Mouse (Mus musculus) layer of hippocampus, adult 6 months (tissue): ENCODE results near the gene Tmem88. TPM values are rescaled to one million over a fixed set of nuclear protein-coding genes. Genes with fewer than 3 reads are reported as not detected.

Experiments used
- long read RNA-seq, 2 experiments: library from polyadenylated mRNA; unstranded; transcript quantifications; one replicate each; pipeline ENCODE4 v2.0.0; 2019 to 2020
- polyA plus RNA-seq: library from polyadenylated mRNA; unstranded; fragments of <200 nt; fragmentation: Nextera tagmentation; gene quantifications from 2 replicates; pipeline ENCODE4 v1.2.3, GENCODE M21; 2021

Tmem88 gene
- 1.9 and 2.4 TPM in 2 replicates for polyA plus RNA-seq
- long read RNA-seq, experiment 1, partial matches to known transcripts, result 0 of 1 reads
- long read RNA-seq, experiment 1, other reads (novel, unspliced or antisense), result 0 of 1 reads
- long read RNA-seq, experiment 2, partial matches to known transcripts, result 0 of 3 reads
- long read RNA-seq, experiment 2, other reads (novel, unspliced or antisense), result 1 of 3 reads

GRCm38 (mm10) chr11:69398059-69398458 is at the start of gene Tmem88:
Tmem88 (minus strand) TSS chr11:69398234.

GRCm38 (mm10) chr11:69413221-69414181 is 15.5 kb upstream of the Tmem88 start, which contains the start of gene Kdm6b:
Kdm6b (minus strand) TSS chr11:69413675.

GRCm38 (mm10) chr11:69395235-69395633 is 2.8 kb downstream of the Tmem88 start, which contains the start of the genes Naa38 and Cyb5d1:
Naa38 (plus strand) TSS chr11:69395487.
Cyb5d1 (minus strand) TSS chr11:69395631.

GRCm38 (mm10) chr11:69369215-69369989 is 28.6 kb downstream of the Tmem88 start, which contains the start of gene Chd3:
Chd3 (minus strand) TSS chr11:69369406.

Other genes with a start within 250 kb of the Tmem88 start
- gene Alox12b, start 241.2 kb downstream of the Tmem88 start, polyA plus RNA-seq, result 2.7 and 2.8 TPM in 2 replicates
- 3.5 and 5.1 TPM in 2 replicates for gene Alox8, start 200.4 kb downstream of the Tmem88 start, polyA plus RNA-seq
- 0.44 and 0.55 TPM in 2 replicates for gene Gucy2e, start 161.2 kb downstream of the Tmem88 start, polyA plus RNA-seq
- gene Cntrob, start 74.5 kb downstream of the Tmem88 start, polyA plus RNA-seq, result 1.3 and 1.8 TPM in 2 replicates
- 134 and 135 TPM in 2 replicates for gene Trappc1, start 74.3 kb downstream of the Tmem88 start, polyA plus RNA-seq
- 5.3 and 6.1 TPM in 2 replicates for gene Kcnab3, start 72.0 kb downstream of the Tmem88 start, polyA plus RNA-seq
- gene Rnf227, start 57.8 kb downstream of the Tmem88 start, polyA plus RNA-seq, result 256 and 260 TPM in 2 replicates
- gene Chd3, start 28.8 kb downstream of the Tmem88 start, polyA plus RNA-seq, result 49.8 and 51.0 TPM in 2 replicates
- 601 and 628 TPM in 2 replicates for gene Naa38, start 2.7 kb downstream of the Tmem88 start, polyA plus RNA-seq
- gene Cyb5d1, start 2.6 kb downstream of the Tmem88 start, polyA plus RNA-seq, result 12.0 and 15.0 TPM in 2 replicates
- 8.1 and 9.3 TPM in 2 replicates for gene Kdm6b, start 15.4 kb upstream of the Tmem88 start, polyA plus RNA-seq
- gene Dnah2, start 150.9 kb upstream of the Tmem88 start, polyA plus RNA-seq, result 0.36 and 0.80 TPM in 2 replicates
- 21.6 and 21.9 TPM in 2 replicates for gene Efnb3, start 162.0 kb upstream of the Tmem88 start, polyA plus RNA-seq
- gene Wrap53, start 182.0 kb upstream of the Tmem88 start, polyA plus RNA-seq, result 13.9 and 15.4 TPM in 2 replicates
- 25.8 and 29.0 TPM in 2 replicates for gene Trp53, start 182.1 kb upstream of the Tmem88 start, polyA plus RNA-seq
- gene Atp1b2, start 207.7 kb upstream of the Tmem88 start, polyA plus RNA-seq, result 218 and 255 TPM in 2 replicates
- gene Shbg, start 219.7 kb upstream of the Tmem88 start, polyA plus RNA-seq, result not detected in 2 replicates
- 18.2 and 18.3 TPM in 2 replicates for gene Sat2, start 223.8 kb upstream of the Tmem88 start, polyA plus RNA-seq
- 6.9 and 7.9 TPM in 2 replicates for gene Fxr2, start 234.8 kb upstream of the Tmem88 start, polyA plus RNA-seq